Mouse (Mus musculus) ES-Bruce4 (cell line): Measurements from ENCODE around the gene Tagln2.

Experiments
- CTCF ChIP-seq: IDR thresholded peaks from one replicate; pipeline ENCODE4 v1.8.1; 2011; ENCODE audit warnings: low read depth, low read length
- EP300 ChIP-seq: IDR thresholded peaks from 2 replicates; pipeline ENCODE4 v1.6.1; 2011; ENCODE audit warnings: low read depth, low read length; ENCODE audit not compliant: insufficient read depth
- POLR2A ChIP-seq: IDR thresholded peaks from one replicate; pipeline ENCODE4 v1.8.1; 2011; ENCODE audit warnings: low read length; ENCODE audit not compliant: insufficient read depth

DNA sequence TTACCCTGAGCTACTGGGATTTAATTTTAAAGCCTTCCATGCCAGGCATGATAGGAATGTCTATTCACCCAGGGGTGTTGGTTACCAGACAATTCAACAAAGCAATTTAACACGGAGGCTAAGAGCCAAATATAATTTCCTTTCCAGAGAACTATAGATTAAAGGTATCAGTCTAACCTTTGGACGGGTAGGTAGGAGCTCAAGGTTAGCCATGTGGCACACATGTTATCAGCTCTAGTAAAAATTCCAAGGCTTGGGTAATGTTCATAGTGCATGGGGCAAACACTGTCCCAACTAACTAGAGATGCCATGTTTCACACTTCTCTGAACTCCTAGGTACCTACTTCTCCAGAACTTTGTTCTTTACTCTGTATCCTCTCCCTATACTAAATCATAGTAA lies 38.2 kb upstream of the Tagln2 start:
- TF ChIP-seq POLR2A (no peak), CTCF (no peak), EP300 (no peak)
